Mouse (Mus musculus) lung, postnatal 0 days (tissue): ENCODE measurements around the gene Ost4.
A peak's percentile ranks its signal among the peaks of the same experiment; 100 is the strongest.

ENCODE experiments used
- CTCF ChIP-seq: IDR thresholded peaks from 2 replicates; pipeline ENCODE4 v1.5.1; 2016; ENCODE audit warnings: antibody characterized with exemption, mild to moderate bottlenecking
- EP300 ChIP-seq: IDR thresholded peaks from 2 replicates; pipeline ENCODE4 v1.6.1; 2016; ENCODE audit warnings: antibody characterized with exemption, mild to moderate bottlenecking, control low read depth

DNA sequence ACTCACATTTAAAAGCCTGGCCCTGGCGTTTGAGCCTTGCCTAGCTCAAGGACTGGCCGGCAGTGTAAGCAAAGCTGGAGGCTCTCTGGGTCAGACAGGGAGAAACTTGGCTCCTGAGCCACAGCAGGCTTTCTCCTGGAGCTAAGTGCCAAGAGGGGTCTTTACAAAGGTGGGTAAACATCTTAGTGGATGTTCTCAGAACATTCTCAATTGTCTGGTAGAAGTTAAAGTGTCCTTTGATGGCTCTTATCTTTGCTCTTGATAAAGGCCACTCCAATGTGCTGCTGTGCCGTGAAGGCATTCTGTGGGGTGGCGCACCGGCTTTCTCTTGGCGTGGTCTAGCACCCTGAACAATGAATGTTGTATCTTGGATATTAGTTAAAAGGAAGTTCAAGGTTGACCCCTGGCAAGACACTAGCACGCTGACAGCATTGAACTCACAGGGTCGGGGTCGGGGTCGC lies 15.0 kb upstream of the Ost4 start:
- TF ChIP-seq CTCF, result no peak
- TF ChIP-seq EP300, result peak; percentile 80
